Mouse (Mus musculus) left cerebral cortex, adult 2 months (tissue): ENCODE results near the gene Kcnj4. TPM values are rescaled to one million over a fixed set of nuclear protein-coding genes. Genes with fewer than 3 reads are reported as not detected.

Experiments used
- DNase-seq, 2 experiments: peaks; one replicate each; pipeline ENCODE4 v3.0.0; 2021 to 2022; ENCODE audit warnings: low spot score in 2 of 2, mixed read lengths in 1 of 2; ENCODE audit errors: extremely low spot score in 1 of 2
- H3K27ac ChIP-seq: fragments of 200-600 bp; 2 replicates; pipeline ENCODE4 v1.8.1; 2022
- H3K4me3 ChIP-seq: fragments of 200-600 bp; 2 replicates; pipeline ENCODE4 v1.8.1; 2022
- CTCF ChIP-seq: fragments of 200-600 bp; IDR thresholded peaks from 2 replicates; pipeline ENCODE4 v1.8.1; 2022; ENCODE audit warnings: antibody characterized with exemption, mild to moderate bottlenecking, moderate library complexity
- intact Hi-C: fragments of 180-260 bp; cut with DNase I; formaldehyde crosslinking; loops from one replicate; pipeline ENCODE4 v1.15.1; 2025
- total RNA-seq, 2 experiments: library from RNA; stranded (reverse); gene quantifications; 2 replicates each; pipeline ENCODE4 v1.2.3; 2021

Gene Kcnj4
- total RNA-seq, 2 experiments from 2014 or later: 186 to 202 TPM

GRCm38 (mm10) chr15:79510425-79510824 is 5.4 kb upstream of the Kcnj4 start:
- Histone ChIP-seq H3K27ac (peak overlapping the region; percentile 87), H3K4me3 (no peak overlapping the region; the same call in 1 of the 2 replicates)
- TF ChIP-seq CTCF: no peak
- intact Hi-C loops: no loop called here
- no peak for DNase-seq

GRCm38 (mm10) chr15:79509998-79510397 is 5.0 kb upstream of the Kcnj4 start:
- intact Hi-C loops: no loop called here
- DNase-seq: peak in 1 of 2 experiments; percentile 70
- peak overlapping the region; percentile 87 for H3K27ac ChIP-seq
- H3K4me3 ChIP-seq: no peak overlapping the region; the same call in 1 of the 2 replicates
- TF ChIP-seq CTCF: no peak

- intact Hi-C loops: no loop called here
- no peak for TF ChIP-seq CTCF
- peak in 1 of 2 experiments; percentile 41 for DNase-seq
- Histone ChIP-seq H3K4me3 (no peak overlapping the region), H3K27ac (0 out of 2 replicates have a peak overlapping the region, but pooled peaks have one; percentile 24)
These were observed 2.2 kb upstream of the Kcnj4 start for GRCm38 (mm10) chr15:79507055-79507828.

GRCm38 (mm10) chr15:79506460-79506859 is 1.4 kb upstream of the Kcnj4 start:
- intact Hi-C loops: no loop called here
- TF ChIP-seq CTCF: no peak
- peak overlapping the region; percentile 92 for H3K27ac ChIP-seq
- no peak for DNase-seq
- peak overlapping the region; percentile 79 for H3K4me3 ChIP-seq

- H3K27ac ChIP-seq: peak overlapping the region; percentile 92
- intact Hi-C loops: loop anchor here (2.0 kb wide), 1 partner anchor 63 kb away; no protein-coding TSS in a partner anchor
- peak; percentile 81 to 87 for DNase-seq
These were observed 709 bp upstream of the Kcnj4 start for GRCm38 (mm10) chr15:79505616-79506283.

GRCm38 (mm10) chr15:79503438-79503837 is 1.6 kb downstream of the Kcnj4 start:
- Histone ChIP-seq H3K27ac (peak overlapping the region; percentile 92), H3K4me3 (peak overlapping the region; percentile 79)
- DNase-seq: no peak
- intact Hi-C loops: loop anchor here (2.0 kb wide), 1 partner anchor 33 kb away; no protein-coding TSS in a partner anchor
- no peak for TF ChIP-seq CTCF

More at GRCm38 (mm10) chr15:79505616-79506283, 709 bp upstream of the Kcnj4 start:
- TF ChIP-seq CTCF: no peak
- peak overlapping the region; percentile 79 for H3K4me3 ChIP-seq

- TF ChIP-seq CTCF: no peak
- Histone ChIP-seq H3K27ac (peak overlapping the region; percentile 92), H3K4me3 (peak overlapping the region; percentile 79)
- peak in 1 of 2 experiments; percentile 64 for DNase-seq
- intact Hi-C loops: loop anchor here (2.0 kb wide), 1 partner anchor 32 kb away; no protein-coding TSS in a partner anchor
These were observed 2.1 kb downstream of the Kcnj4 start for GRCm38 (mm10) chr15:79502891-79503341.

GRCm38 (mm10) chr15:79500110-79500509 is 4.9 kb downstream of the Kcnj4 start:
- TF ChIP-seq CTCF: no peak
- Histone ChIP-seq H3K27ac (peak overlapping the region; percentile 92), H3K4me3 (no peak overlapping the region)
- peak in 1 of 2 experiments; percentile 58 for DNase-seq
- intact Hi-C loops: no loop called here

GRCm38 (mm10) chr15:79493527-79493926 is 11.5 kb downstream of the Kcnj4 start:
- DNase-seq: peak; percentile 49 to 66
- Histone ChIP-seq H3K4me3 (peak overlapping the region; percentile 3; the same call in 1 of the 2 replicates), H3K27ac (peak overlapping the region; percentile 74)
- no peak for TF ChIP-seq CTCF
- intact Hi-C loops: no loop called here

- H3K27ac ChIP-seq: peak overlapping the region; percentile 8; the same call in 1 of the 2 replicates
- TF ChIP-seq CTCF: no peak
- intact Hi-C loops: no loop called here
- H3K4me3 ChIP-seq: no peak overlapping the region
- no peak for DNase-seq
These were observed 15.6 kb downstream of the Kcnj4 start for GRCm38 (mm10) chr15:79489463-79489862.

- TF ChIP-seq CTCF: no peak; the same call in 1 of the 2 replicates
- intact Hi-C loops: no loop called here
- Histone ChIP-seq H3K27ac (peak overlapping the region; percentile 58), H3K4me3 (no peak overlapping the region)
- DNase-seq: peak; percentile 72 to 76
These were observed 23.8 kb downstream of the Kcnj4 start for GRCm38 (mm10) chr15:79481181-79481688.

- intact Hi-C loops: no loop called here
- Histone ChIP-seq H3K4me3 (no peak overlapping the region), H3K27ac (no peak overlapping the region)
- no peak for DNase-seq
- TF ChIP-seq CTCF: no peak
These were observed 27.8 kb downstream of the Kcnj4 start for GRCm38 (mm10) chr15:79477227-79477626.
